Mouse (Mus musculus) forebrain, embryonic 15.5 days (tissue): ENCODE data around the gene Ttll5. TPM values are rescaled to one million over a fixed set of nuclear protein-coding genes. Genes with fewer than 3 reads are reported as not detected.

Source experiments
- ATAC-seq: fragments of 200-750 bp; cut with Nextera tagmentation; replicated peaks from 2 replicates; pipeline ENCODE4 v1.8.0; 2017; ENCODE audit warnings: mild to moderate bottlenecking, moderate TSS enrichment, moderate library complexity
- H3K27ac ChIP-seq: fragments of 300-500 bp; sonication (generic); replicated peaks from 2 replicates; pipeline ENCODE4 v1.5.1; 2015; ENCODE audit warnings: mild to moderate bottlenecking, inconsistent platforms
- H3K27me3 ChIP-seq: fragments of 300-500 bp; sonication (generic); 2 replicates; pipeline ENCODE4 v1.6.1; 2015; ENCODE audit warnings: inconsistent platforms
- H3K36me3 ChIP-seq: fragments of 300-500 bp; sonication (generic); 2 replicates; pipeline ENCODE4 v1.6.1; 2015; ENCODE audit warnings: mild to moderate bottlenecking, inconsistent platforms
- H3K4me1 ChIP-seq: fragments of 300-500 bp; sonication (generic); 2 replicates; pipeline ENCODE4 v1.6.1; 2015; ENCODE audit warnings: inconsistent platforms
- H3K4me2 ChIP-seq: fragments of 300-500 bp; sonication (generic); replicated peaks from 2 replicates; pipeline ENCODE4 v1.6.1; 2015; ENCODE audit warnings: mild to moderate bottlenecking, inconsistent platforms
- H3K4me3 ChIP-seq: fragments of 300-500 bp; sonication (generic); 2 replicates; pipeline ENCODE4 v1.5.1; 2015; ENCODE audit warnings: mild to moderate bottlenecking, inconsistent platforms
- H3K9ac ChIP-seq: fragments of 300-500 bp; sonication (generic); replicated peaks from 2 replicates; pipeline ENCODE4 v1.6.1; 2015; ENCODE audit warnings: mild to moderate bottlenecking, inconsistent platforms
- H3K9me3 ChIP-seq: fragments of 300-500 bp; sonication (generic); 2 replicates; pipeline ENCODE4 v1.6.1; 2016; ENCODE audit warnings: inconsistent platforms
- WGBS: fragments of 180-500 bp; shearing (Covaris S2); methylation state at CpG from one replicate; pipeline ENCODE4 v1.1.7; 2015; ENCODE audit warnings: mixed read lengths; 5-methylcytosine and 5-hydroxymethylcytosine counted together
- polyA plus RNA-seq: library from polyadenylated mRNA; unstranded; fragments of >200 nt; fragmentation: Nextera tagmentation; extraction: Ambion mirVana; gene quantifications from 2 replicates; pipeline ENCODE4 v1.2.1, GENCODE M21; 2015

Ttll5 gene
- polyA plus RNA-seq, 1 experiment from 2014 or later: 15.4 TPM

- H3K4me1 ChIP-seq: no peaks in the 10 kb centered on the region
- no peak overlapping the region for H3K4me2 ChIP-seq
- peaks cover 9% of the 10 kb centered on the region for H3K36me3 ChIP-seq
- 93% methylated on average over 5 of the region's 5 CpGs for WGBS
- no peaks in the 10 kb centered on the region for H3K27me3 ChIP-seq
- H3K4me3 ChIP-seq: no peak overlapping the region
- no peak overlapping the region for H3K9ac ChIP-seq
- H3K9me3 ChIP-seq: no peaks in the 10 kb centered on the region
- ATAC-seq: no peak
- H3K27ac ChIP-seq: no peak overlapping the region
Observed at GRCm38 (mm10) chr12:85937384-85937783, 112.9 kb downstream of the Ttll5 start.

GRCm38 (mm10) chr12:85943456-85943855 lies 119.0 kb downstream of the Ttll5 start:
- Histone ChIP-seq H3K4me2 (no peak overlapping the region), H3K27ac (no peak overlapping the region), H3K4me3 (no peak overlapping the region), H3K36me3 (no peaks in the 10 kb centered on the region), H3K9me3 (no peaks in the 10 kb centered on the region), H3K27me3 (no peaks in the 10 kb centered on the region), H3K9ac (no peak overlapping the region), H3K4me1 (no peaks in the 10 kb centered on the region)
- ATAC-seq: no peak
- WGBS: 56% methylated on average over 10 of the region's 10 CpGs

- WGBS: 83% methylated on average over 3 of the region's 3 CpGs
- Histone ChIP-seq H3K4me3 (no peak overlapping the region), H3K27me3 (no peaks in the 10 kb centered on the region), H3K27ac (no peak overlapping the region), H3K9me3 (no peaks in the 10 kb centered on the region), H3K36me3 (no peaks in the 10 kb centered on the region), H3K4me2 (no peak overlapping the region), H3K9ac (no peak overlapping the region), H3K4me1 (no peaks in the 10 kb centered on the region)
- no peak for ATAC-seq
Observed at GRCm38 (mm10) chr12:85944419-85944818, 120.0 kb downstream of the Ttll5 start.

GRCm38 (mm10) chr12:85947161-85947560 lies 122.7 kb downstream of the Ttll5 start:
- 95% methylated on average over 4 of the region's 4 CpGs for WGBS
- Histone ChIP-seq H3K27me3 (no peaks in the 10 kb centered on the region), H3K4me1 (no peaks in the 10 kb centered on the region), H3K4me2 (no peak overlapping the region), H3K27ac (no peak overlapping the region), H3K4me3 (no peak overlapping the region), H3K36me3 (no peaks in the 10 kb centered on the region), H3K9ac (no peak overlapping the region), H3K9me3 (no peaks in the 10 kb centered on the region)
- ATAC-seq: no peak

- no peak overlapping the region for H3K4me3 ChIP-seq
- no peaks in the 10 kb centered on the region for H3K27me3 ChIP-seq
- no peak overlapping the region for H3K4me2 ChIP-seq
- H3K36me3 ChIP-seq: no peaks in the 10 kb centered on the region
- H3K9ac ChIP-seq: no peak overlapping the region
- H3K9me3 ChIP-seq: no peaks in the 10 kb centered on the region
- no peak overlapping the region for H3K27ac ChIP-seq
- ATAC-seq: no peak
- WGBS: 86% methylated on average over 6 of the region's 6 CpGs
- H3K4me1 ChIP-seq: no peaks in the 10 kb centered on the region
Observed at GRCm38 (mm10) chr12:85949667-85950066, 125.2 kb downstream of the Ttll5 start.

GRCm38 (mm10) chr12:85950371-85950770 lies 125.9 kb downstream of the Ttll5 start:
- no peak for ATAC-seq
- no peak overlapping the region for H3K9ac ChIP-seq
- H3K4me1 ChIP-seq: no peaks in the 10 kb centered on the region
- 90% methylated on average over 6 of the region's 6 CpGs for WGBS
- no peaks in the 10 kb centered on the region for H3K9me3 ChIP-seq
- H3K27me3 ChIP-seq: no peaks in the 10 kb centered on the region
- H3K27ac ChIP-seq: no peak overlapping the region
- no peak overlapping the region for H3K4me3 ChIP-seq
- no peaks in the 10 kb centered on the region for H3K36me3 ChIP-seq
- H3K4me2 ChIP-seq: no peak overlapping the region

GRCm38 (mm10) chr12:85951036-85951435 lies 126.6 kb downstream of the Ttll5 start:
- H3K9me3 ChIP-seq: no peaks in the 10 kb centered on the region
- no peaks in the 10 kb centered on the region for H3K27me3 ChIP-seq
- H3K9ac ChIP-seq: no peak overlapping the region
- no peak overlapping the region for H3K4me3 ChIP-seq
- no peak overlapping the region for H3K4me2 ChIP-seq
- 93% methylated on average over 4 of the region's 4 CpGs for whole genome bisulfite sequencing
- no peaks in the 10 kb centered on the region for H3K36me3 ChIP-seq
- H3K27ac ChIP-seq: no peak overlapping the region
- ATAC-seq: no peak
- H3K4me1 ChIP-seq: no peaks in the 10 kb centered on the region

- no peaks in the 10 kb centered on the region for H3K27me3 ChIP-seq
- ATAC-seq: no peak
- no peaks in the 10 kb centered on the region for H3K4me1 ChIP-seq
- no peak overlapping the region for H3K4me3 ChIP-seq
- no peak overlapping the region for H3K9ac ChIP-seq
- no peak overlapping the region for H3K4me2 ChIP-seq
- H3K27ac ChIP-seq: no peak overlapping the region
- H3K9me3 ChIP-seq: no peaks in the 10 kb centered on the region
- H3K36me3 ChIP-seq: no peaks in the 10 kb centered on the region
- 92% methylated on average over 1 of the region's 1 CpGs for WGBS
Observed at GRCm38 (mm10) chr12:85951822-85952221, 127.4 kb downstream of the Ttll5 start.

- ATAC-seq: no peak
- 96% methylated on average over 5 of the region's 5 CpGs for WGBS
- no peaks in the 10 kb centered on the region for H3K27me3 ChIP-seq
Observed at GRCm38 (mm10) chr12:85952349-85952748, 127.9 kb downstream of the Ttll5 start.

GRCm38 (mm10) chr12:85954167-85954566 lies 129.7 kb downstream of the Ttll5 start:
- no peaks in the 10 kb centered on the region for H3K9me3 ChIP-seq
- no peak for ATAC-seq
- 80% methylated on average over 3 of the region's 3 CpGs for WGBS
- no peak overlapping the region for H3K9ac ChIP-seq
- H3K4me1 ChIP-seq: no peaks in the 10 kb centered on the region
- H3K27me3 ChIP-seq: no peaks in the 10 kb centered on the region
- no peak overlapping the region for H3K27ac ChIP-seq
- no peak overlapping the region for H3K4me2 ChIP-seq
- no peaks in the 10 kb centered on the region for H3K36me3 ChIP-seq
- no peak overlapping the region for H3K4me3 ChIP-seq

More at GRCm38 (mm10) chr12:85952349-85952748, 127.9 kb downstream of the Ttll5 start:
- Histone ChIP-seq H3K4me2 (no peak overlapping the region), H3K36me3 (no peaks in the 10 kb centered on the region), H3K4me1 (no peaks in the 10 kb centered on the region), H3K9me3 (no peaks in the 10 kb centered on the region), H3K4me3 (no peak overlapping the region), H3K9ac (no peak overlapping the region), H3K27ac (no peak overlapping the region)

GRCm38 (mm10) chr12:85955062-85955461 lies 130.6 kb downstream of the Ttll5 start:
- H3K27me3 ChIP-seq: no peaks in the 10 kb centered on the region
- H3K4me3 ChIP-seq: no peak overlapping the region
- ATAC-seq: no peak
- H3K9me3 ChIP-seq: no peaks in the 10 kb centered on the region
- 78% methylated on average over 8 of the region's 8 CpGs for WGBS
- no peaks in the 10 kb centered on the region for H3K36me3 ChIP-seq
- no peak overlapping the region for H3K27ac ChIP-seq
- H3K4me2 ChIP-seq: no peak overlapping the region
- 0 out of 2 replicates have a peak, but pooled peaks cover under 1% of the 10 kb centered on the region for H3K4me1 ChIP-seq
- no peak overlapping the region for H3K9ac ChIP-seq

GRCm38 (mm10) chr12:85955690-85956089 lies 131.2 kb downstream of the Ttll5 start:
- H3K4me3 ChIP-seq: no peak overlapping the region
- no peak overlapping the region for H3K4me2 ChIP-seq
- 79% methylated on average over 3 of the region's 3 CpGs for WGBS
- H3K27me3 ChIP-seq: no peaks in the 10 kb centered on the region
- no peak overlapping the region for H3K27ac ChIP-seq
- no peak overlapping the region for H3K9ac ChIP-seq
- H3K9me3 ChIP-seq: no peaks in the 10 kb centered on the region
- no peak for ATAC-seq
- 0 out of 2 replicates have a peak, but pooled peaks cover 4% of the 10 kb centered on the region for H3K4me1 ChIP-seq
- no peaks in the 10 kb centered on the region for H3K36me3 ChIP-seq

GRCm38 (mm10) chr12:85956251-85956650 lies 131.8 kb downstream of the Ttll5 start:
- H3K9ac ChIP-seq: no peak overlapping the region
- ATAC-seq: no peak
- WGBS: 88% methylated on average over 6 of the region's 6 CpGs
- H3K36me3 ChIP-seq: no peaks in the 10 kb centered on the region
- 0 out of 2 replicates have a peak, but pooled peaks cover 4% of the 10 kb centered on the region for H3K4me1 ChIP-seq
- no peak overlapping the region for H3K4me2 ChIP-seq
- H3K9me3 ChIP-seq: no peaks in the 10 kb centered on the region
- H3K27me3 ChIP-seq: no peaks in the 10 kb centered on the region
- no peak overlapping the region for H3K27ac ChIP-seq
- H3K4me3 ChIP-seq: no peak overlapping the region
